ENCODE assay signal across 13 mouse cellular contexts in genomic region chr5:37047206-37047915, GRCm38 (mm10). TPM values are rescaled to one million over a fixed set of nuclear protein-coding genes. Genes with fewer than 3 reads are reported as not detected.
DNase-seq lines count a peak whose midpoint lies in the region; TF ChIP-seq lines count a peak whose summit lies in the region.
"Had no signal": no experiment of that assay in that cellular context is flagged by ENCODE, and none has a peak within 500 bp of the region (broad histone marks: within the 10 kb centered on the region; RNA-seq: fewer than 3 reads in every experiment).

No protein-coding gene starts in this region.

- peak overlapping the region; percentile 46 for H3K4me3 ChIP-seq in bone marrow, adult 2 months (replicated peaks; ENCODE audit: control insufficient read depth, low read depth, low read length)
- H3K4me3 ChIP-seq: heart, embryonic 13.5 days; midbrain, embryonic 10.5 days had no signal

- TF ChIP-seq POLR2A in bone marrow, adult 2 months (IDR thresholded peaks at IDR 0.05; ENCODE audit: borderline replicate concordance, control insufficient read depth, low read depth, low read length) = no peak

- WGBS in bone marrow, adult 2 months = 12% methylated on average over 17 of the region's 17 CpGs

- intact Hi-C loops in left cerebral cortex, postnatal 36 days (cut with DNase I) = no loop called here
- intact Hi-C loops in heart, postnatal 36 days (cut with DNase I) = no loop called here

- DNase-seq in spleen, adult 18-20 months = peak; percentile 52 to 56
- DNase-seq in spleen, adult 12 weeks (ENCODE audit: low spot score) = no peak
- DNase-seq in spleen, postnatal 14 days (ENCODE audit: low spot score in 2 of 2) = peak; percentile 14 to 17
- no peak for DNase-seq in left cerebral cortex, postnatal 36 days (ENCODE audit: low spot score in 2 of 2)
- DNase-seq in gastrocnemius, adult 18-20 months (ENCODE audit: low spot score) = no peak
- DNase-seq in heart, postnatal 36 days = no peak
- DNase-seq: cerebellum, adult 9-10 months; kidney, adult 11 months had no signal

- H3K27ac ChIP-seq in bone marrow, adult 2 months (ENCODE audit: control insufficient read depth, insufficient read depth, low read depth, low read length, poor library complexity) = peak overlapping the region; percentile 78
- H3K27ac ChIP-seq: heart, embryonic 13.5 days; midbrain, embryonic 10.5 days had no signal

- peaks cover 5% of the 10 kb centered on the region; the same call in 1 of the 2 replicates for H3K4me1 ChIP-seq in bone marrow, adult 2 months (ENCODE audit: control insufficient read depth, insufficient read depth, low read length)

- TF ChIP-seq CTCF in bone marrow, adult 2 months (IDR thresholded peaks at IDR 0.05; ENCODE audit: control insufficient read depth, insufficient read depth, low read length) = no peak; the same call in 1 of the 2 replicates

RNA-seq across cellular contexts. Expression of gene Gm1043, which starts 37.8 kb away (rescaled TPM):
- polyA plus RNA-seq in bone marrow, adult 2 months (2011; ENCODE audit: insufficient read depth, insufficient read length, low replicate concordance, missing spikeins) = 0.85 and 0.88 TPM in 2 replicates
- 10 to 100 TPM; 25.8 to 54.0 TPM for total RNA-seq in left cerebral cortex, postnatal 36 days (2021)
- total RNA-seq in gastrocnemius, adult 18-20 months (2021) = not detected
- total RNA-seq in heart, postnatal 36 days (2021) = not detected
- total RNA-seq: liver, adult 2 months had no signal
- polyA plus RNA-seq: heart, embryonic 13.5 days; Patski had no signal

RNA-seq across cellular contexts. Expression of gene Wfs1, which starts 58.4 kb away (rescaled TPM):
- polyA plus RNA-seq in bone marrow, adult 2 months (2011; ENCODE audit: insufficient read depth, insufficient read length, low replicate concordance, missing spikeins) = 2.0 and 3.7 TPM in 2 replicates
- total RNA-seq in left cerebral cortex, postnatal 36 days (2021) = 100 to 1,000 TPM; 123 to 148 TPM
- total RNA-seq in gastrocnemius, adult 18-20 months (2021) = 10 to 100 TPM; 57.7 to 80.4 TPM
- 10 to 100 TPM; 81.6 to 82.0 TPM for total RNA-seq in heart, postnatal 36 days (2021)

Comparison
In these comparisons a context has a peak if more than half of its experiments do, and no peak if none do; other contexts are left out.
1. DNase-seq: peak in spleen, adult 18-20 months (2 of 2) and spleen, postnatal 14 days (2 of 2); none in spleen, adult 12 weeks (single experiment), left cerebral cortex, postnatal 36 days (0 of 2), gastrocnemius, adult 18-20 months (single experiment) and heart, postnatal 36 days (0 of 2).
2. RNA of gene Gm1043, which starts 37.8 kb away (total RNA-seq): 25.8 to 54.0 TPM in left cerebral cortex, postnatal 36 days; not detected in gastrocnemius, adult 18-20 months and not detected in heart, postnatal 36 days; every median in the first group is over 10 times any median in the second.